Mouse (Mus musculus): ENCODE data around the gene Stx5a.
"Not testable (repeated sequence)": the region's sequence is repeated elsewhere in the genome, so short reads cannot be mapped to it uniquely, and the experiment has no call there.

Stx5a gene

GRCm38 (mm10) chr19:8716767-8717475 lies 24.3 kb upstream of the Stx5a start:
- no peak for DNase-seq

- DNase-seq, result peak; percentile 81
These were observed 22.9 kb upstream of the Stx5a start for GRCm38 (mm10) chr19:8718357-8718756.

- DNase-seq, result not testable (repeated sequence)
These were observed 22.2 kb upstream of the Stx5a start for GRCm38 (mm10) chr19:8719037-8719436.

GRCm38 (mm10) chr19:8721378-8721777 lies 19.8 kb upstream of the Stx5a start:
- DNase-seq, result no peak

GRCm38 (mm10) chr19:8722021-8722420 lies 19.2 kb upstream of the Stx5a start:
- no peak for DNase-seq

GRCm38 (mm10) chr19:8722559-8722906 lies 18.7 kb upstream of the Stx5a start:
- no peak for DNase-seq

- peak; percentile 91 for DNase-seq
These were observed 18.2 kb upstream of the Stx5a start, which contains the start of gene Slc3a2 for GRCm38 (mm10) chr19:8722907-8723573. Gene Slc3a2 (minus strand): TSS chr19:8723369.

GRCm38 (mm10) chr19:8723574-8724346 lies 17.5 kb upstream of the Stx5a start:
- DNase-seq, result no peak

GRCm38 (mm10) chr19:8724392-8724791 lies 16.8 kb upstream of the Stx5a start:
- no peak for DNase-seq

GRCm38 (mm10) chr19:8725081-8725613 lies 16.1 kb upstream of the Stx5a start:
- DNase-seq, result no peak

- DNase-seq, result no peak
These were observed 14.4 kb upstream of the Stx5a start for GRCm38 (mm10) chr19:8726609-8727390.

GRCm38 (mm10) chr19:8727495-8728114 lies 13.6 kb upstream of the Stx5a start:
- no peak for DNase-seq

- not testable (repeated sequence) for DNase-seq
These were observed 12.7 kb upstream of the Stx5a start for GRCm38 (mm10) chr19:8728335-8729099.

GRCm38 (mm10) chr19:8734334-8734733 lies 6.9 kb upstream of the Stx5a start:
- no peak for DNase-seq

GRCm38 (mm10) chr19:8735389-8736159 lies 5.6 kb upstream of the Stx5a start, which contains the start of gene Wdr74:
Gene Wdr74 (plus strand): TSS chr19:8735827.
- peak; percentile 95 for DNase-seq

GRCm38 (mm10) chr19:8736160-8736467 lies 5.1 kb upstream of the Stx5a start:
- no peak for DNase-seq

- no peak for DNase-seq
These were observed 2.3 kb upstream of the Stx5a start for GRCm38 (mm10) chr19:8738911-8739310.

- no peak for DNase-seq
These were observed 1.6 kb upstream of the Stx5a start for GRCm38 (mm10) chr19:8739646-8740045.

GRCm38 (mm10) chr19:8740603-8741002 lies 610 bp upstream of the Stx5a start, which contains the start of gene 1700092M07Rik:
Gene 1700092M07Rik (plus strand): TSS chr19:8740718.
- DNase-seq, result no peak

GRCm38 (mm10) chr19:8742176-8742575 lies 963 bp downstream of the Stx5a start:
- peak; percentile 28 for DNase-seq

GRCm38 (mm10) chr19:8745382-8745781 lies 4.2 kb downstream of the Stx5a start:
- DNase-seq, result no peak

Measured in thymus, postnatal 4 days (tissue).